Mouse (Mus musculus): ENCODE results near the gene Bsn. TPM values are rescaled to one million over a fixed set of nuclear protein-coding genes. Genes with fewer than 3 reads are reported as not detected.
A peak's percentile ranks its signal among the peaks of the same experiment; 100 is the strongest.

Bsn gene
- polyA plus RNA-seq, 1 experiment from 2014 or later = 0.24 TPM

GRCm38 (mm10) chr9:108169751-108170150 lies 20.4 kb downstream of the Bsn start:
- Histone ChIP-seq H3K9me3 (ENCODE audit: low read depth, low read length) (no peaks in the 10 kb centered on the region), H3K4me3 (ENCODE audit: low read depth, low read length) (no peak overlapping the region), H3K9ac (no peak overlapping the region), H3K27me3 (ENCODE audit: insufficient read depth, low read length) (no peaks in the 10 kb centered on the region), H3K4me2 (no peak overlapping the region), H3K36me3 (ENCODE audit: insufficient read depth) (no peaks in the 10 kb centered on the region), H3K27ac (ENCODE audit: low read depth) (peak overlapping the region; percentile 42; the same call in 1 of the 2 replicates), H3K4me1 (ENCODE audit: insufficient read depth) (no peaks in the 10 kb centered on the region; the same call in 1 of the 2 replicates)
- no peak for TF ChIP-seq CTCF (IDR thresholded peaks at IDR 0.05; ENCODE audit: low read depth)
- WGBS = 56% methylated on average over 10 of the region's 10 CpGs
- peak; percentile 75 for ATAC-seq (ENCODE audit: insufficient read depth)
- DNase-seq = peak; percentile 53

GRCm38 (mm10) chr9:108165143-108165542 lies 25.0 kb downstream of the Bsn start:
- DNase-seq (no peak), ATAC-seq (ENCODE audit: insufficient read depth) (no peak)
- TF ChIP-seq CTCF (IDR thresholded peaks at IDR 0.05; ENCODE audit: low read depth) = no peak
- Histone ChIP-seq H3K9me3 (ENCODE audit: low read depth, low read length) (no peaks in the 10 kb centered on the region), H3K27ac (ENCODE audit: low read depth) (no peak overlapping the region), H3K9ac (no peak overlapping the region), H3K4me1 (ENCODE audit: insufficient read depth) (no peaks in the 10 kb centered on the region; the same call in 1 of the 2 replicates), H3K36me3 (ENCODE audit: insufficient read depth) (no peaks in the 10 kb centered on the region), H3K4me3 (ENCODE audit: low read depth, low read length) (no peak overlapping the region), H3K27me3 (ENCODE audit: insufficient read depth, low read length) (no peaks in the 10 kb centered on the region; the same call in 1 of the 2 replicates), H3K4me2 (no peak overlapping the region)
- WGBS = 46% methylated on average over 8 of the region's 8 CpGs

- no peaks in the 10 kb centered on the region for H3K4me1 ChIP-seq (ENCODE audit: insufficient read depth)
- ATAC-seq (ENCODE audit: insufficient read depth) (no peak), DNase-seq (no peak)
- H3K27ac ChIP-seq (ENCODE audit: low read depth) = no peak overlapping the region
- H3K4me3 ChIP-seq (ENCODE audit: low read depth, low read length) = no peak overlapping the region
- H3K4me2 ChIP-seq = no peak overlapping the region
- no peaks in the 10 kb centered on the region for H3K36me3 ChIP-seq (ENCODE audit: insufficient read depth)
- no peaks in the 10 kb centered on the region for H3K9me3 ChIP-seq (ENCODE audit: low read depth, low read length)
- no peak for TF ChIP-seq CTCF (IDR thresholded peaks at IDR 0.05; ENCODE audit: low read depth)
- H3K27me3 ChIP-seq (ENCODE audit: insufficient read depth, low read length) = no peaks in the 10 kb centered on the region; the same call in 1 of the 2 replicates
- 80% methylated on average over 16 of the region's 16 CpGs for WGBS
- no peak overlapping the region for H3K9ac ChIP-seq
These were observed 26.4 kb downstream of the Bsn start for GRCm38 (mm10) chr9:108163646-108164284.

GRCm38 (mm10) chr9:108157891-108158290 lies 32.3 kb downstream of the Bsn start:
- DNase-seq (no peak), ATAC-seq (ENCODE audit: insufficient read depth) (no peak)
- WGBS = 58% methylated on average over 7 of the region's 7 CpGs
- H3K27ac ChIP-seq (ENCODE audit: low read depth) = no peak overlapping the region
- H3K9me3 ChIP-seq (ENCODE audit: low read depth, low read length) = no peaks in the 10 kb centered on the region
- H3K4me3 ChIP-seq (ENCODE audit: low read depth, low read length) = no peak overlapping the region
- no peaks in the 10 kb centered on the region for H3K36me3 ChIP-seq (ENCODE audit: insufficient read depth)
- TF ChIP-seq CTCF (IDR thresholded peaks at IDR 0.05; ENCODE audit: low read depth) = no peak
- no peaks in the 10 kb centered on the region; the same call in 1 of the 2 replicates for H3K27me3 ChIP-seq (ENCODE audit: insufficient read depth, low read length)
- H3K4me2 ChIP-seq = no peak overlapping the region
- no peaks in the 10 kb centered on the region for H3K4me1 ChIP-seq (ENCODE audit: insufficient read depth)
- H3K9ac ChIP-seq = no peak overlapping the region

GRCm38 (mm10) chr9:108157451-108157850 lies 32.7 kb downstream of the Bsn start:
- ATAC-seq (ENCODE audit: insufficient read depth) (no peak), DNase-seq (no peak)
- no peak for TF ChIP-seq CTCF (IDR thresholded peaks at IDR 0.05; ENCODE audit: low read depth)
- Histone ChIP-seq H3K4me2 (no peak overlapping the region), H3K27me3 (ENCODE audit: insufficient read depth, low read length) (no peaks in the 10 kb centered on the region; the same call in 1 of the 2 replicates), H3K4me1 (ENCODE audit: insufficient read depth) (no peaks in the 10 kb centered on the region), H3K9ac (no peak overlapping the region), H3K9me3 (ENCODE audit: low read depth, low read length) (no peaks in the 10 kb centered on the region), H3K36me3 (ENCODE audit: insufficient read depth) (no peaks in the 10 kb centered on the region), H3K27ac (ENCODE audit: low read depth) (no peak overlapping the region), H3K4me3 (ENCODE audit: low read depth, low read length) (no peak overlapping the region)
- 81% methylated on average over 6 of the region's 6 CpGs for WGBS

GRCm38 (mm10) chr9:108156786-108157185 lies 33.4 kb downstream of the Bsn start:
- ATAC-seq (ENCODE audit: insufficient read depth) = no peak
- DNase-seq = no peak
- no peak for TF ChIP-seq CTCF (IDR thresholded peaks at IDR 0.05; ENCODE audit: low read depth)
- Histone ChIP-seq H3K27me3 (ENCODE audit: insufficient read depth, low read length) (no peaks in the 10 kb centered on the region; the same call in 1 of the 2 replicates), H3K4me1 (ENCODE audit: insufficient read depth) (no peaks in the 10 kb centered on the region), H3K4me2 (no peak overlapping the region), H3K36me3 (ENCODE audit: insufficient read depth) (no peaks in the 10 kb centered on the region), H3K9ac (no peak overlapping the region), H3K27ac (ENCODE audit: low read depth) (no peak overlapping the region), H3K9me3 (ENCODE audit: low read depth, low read length) (no peaks in the 10 kb centered on the region), H3K4me3 (ENCODE audit: low read depth, low read length) (no peak overlapping the region)
- 83% methylated on average over 5 of the region's 5 CpGs for WGBS

- H3K4me1 ChIP-seq (ENCODE audit: insufficient read depth) = no peaks in the 10 kb centered on the region
- H3K36me3 ChIP-seq (ENCODE audit: insufficient read depth) = no peaks in the 10 kb centered on the region
- H3K4me2 ChIP-seq = no peak overlapping the region
- no peaks in the 10 kb centered on the region for H3K9me3 ChIP-seq (ENCODE audit: low read depth, low read length)
- 91% methylated on average over 12 of the region's 12 CpGs for WGBS
- H3K27me3 ChIP-seq (ENCODE audit: insufficient read depth, low read length) = no peaks in the 10 kb centered on the region; the same call in 1 of the 2 replicates
- no peak overlapping the region for H3K27ac ChIP-seq (ENCODE audit: low read depth)
- DNase-seq (no peak), ATAC-seq (ENCODE audit: insufficient read depth) (no peak)
- H3K4me3 ChIP-seq (ENCODE audit: low read depth, low read length) = no peak overlapping the region
- TF ChIP-seq CTCF (IDR thresholded peaks at IDR 0.05; ENCODE audit: low read depth) = no peak
- no peak overlapping the region for H3K9ac ChIP-seq
These were observed 35.4 kb downstream of the Bsn start for GRCm38 (mm10) chr9:108154814-108155213.

Data from lung, embryonic 14.5 days (tissue).